Mouse (Mus musculus): ENCODE measurements at regions not wholly inside any gene's neighbourhood (a gene's known extent, or its start where the extent isn't known, plus 50 kb on each side); places are given as distances from the start of the nearest gene placed in this dataset.

DNA sequence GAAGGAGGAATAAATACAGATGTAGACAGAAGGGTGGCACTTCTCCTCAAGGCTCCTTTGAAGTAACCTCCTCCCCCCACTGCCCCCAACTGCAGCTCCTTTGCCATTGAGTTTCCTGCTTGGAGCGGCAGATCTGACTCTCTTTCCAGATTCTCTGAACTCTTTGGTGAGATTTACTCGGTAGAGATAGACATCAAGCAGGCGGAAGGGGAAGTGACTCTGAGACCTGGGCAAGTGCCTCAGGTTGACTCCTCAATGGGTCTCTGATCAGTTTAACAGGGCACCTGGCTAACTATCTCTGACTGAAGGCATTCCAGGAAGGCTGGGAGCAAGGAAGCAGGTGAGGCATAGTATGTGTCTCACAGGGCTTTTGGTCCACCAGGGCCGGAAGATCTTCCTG, 73.6 kb upstream of the Pmepa1 start:
- Histone ChIP-seq H3K79me2 (replicated peaks; ENCODE audit: control insufficient read depth, insufficient read depth, low read length) (no peaks in the 10 kb centered on the region), H3K9ac (ENCODE audit: low read depth, low read length) (no peak overlapping the region), H3K4me3 (no peak overlapping the region), H3K4me1 (ENCODE audit: control insufficient read depth, insufficient read depth, low read length) (peaks cover 18% of the 10 kb centered on the region), H3K36me3 (ENCODE audit: control insufficient read depth, insufficient read depth, low read length) (no peaks in the 10 kb centered on the region), H3K27ac (no peak overlapping the region), H3K27me3 (ENCODE audit: control insufficient read depth, insufficient read depth, low read length) (no peaks in the 10 kb centered on the region)
- WGBS: 88% methylated on average over 4 of the region's 4 CpGs
- intact Hi-C loops (cut with DNase I): loop anchor here (5.0 kb wide), 1 partner anchor 82 kb away; no protein-coding TSS in a partner anchor
- no peak for TF ChIP-seq POLR2A (IDR thresholded peaks at IDR 0.05; ENCODE audit: insufficient read depth, low read depth, low read length)
- no peak for TF ChIP-seq CTCF (IDR thresholded peaks at IDR 0.05)
- TF ChIP-seq EP300 (IDR thresholded peaks at IDR 0.05; ENCODE audit: insufficient read depth, low read depth, low read length): no peak
- no peak for DNase-seq

DNA sequence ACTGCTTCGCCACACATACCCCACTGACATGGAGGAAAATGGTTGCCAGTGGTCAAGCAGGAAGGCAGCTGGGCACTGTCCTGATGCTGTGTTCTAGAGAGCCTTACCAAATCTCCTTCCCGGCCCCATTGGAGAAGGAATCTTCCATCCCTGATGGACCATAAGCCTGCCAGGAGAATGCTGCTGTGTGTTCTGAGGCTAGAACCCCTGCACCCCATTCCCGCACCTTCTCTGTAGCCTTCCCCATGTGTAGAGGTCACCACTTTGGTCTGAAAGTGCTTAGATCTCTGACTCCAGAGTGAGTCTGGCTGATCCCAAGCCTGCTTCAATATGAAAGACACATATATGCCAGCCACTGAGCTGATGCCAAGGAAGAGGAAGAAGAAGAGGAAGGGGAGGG, 74.1 kb upstream of the Pmepa1 start:
- H3K36me3 ChIP-seq (ENCODE audit: control insufficient read depth, insufficient read depth, low read length): no peaks in the 10 kb centered on the region
- TF ChIP-seq CTCF (IDR thresholded peaks at IDR 0.05) (no peak), EP300 (IDR thresholded peaks at IDR 0.05; ENCODE audit: insufficient read depth, low read depth, low read length) (no peak), POLR2A (IDR thresholded peaks at IDR 0.05; ENCODE audit: insufficient read depth, low read depth, low read length) (no peak)
- H3K4me1 ChIP-seq (ENCODE audit: control insufficient read depth, insufficient read depth, low read length): peaks cover 18% of the 10 kb centered on the region
- 96% methylated on average over 3 of the region's 3 CpGs for WGBS
- intact Hi-C loops (cut with DNase I): loop anchor here (5.0 kb wide), 1 partner anchor 82 kb away; no protein-coding TSS in a partner anchor
- DNase-seq: no peak
- H3K27me3 ChIP-seq (ENCODE audit: control insufficient read depth, insufficient read depth, low read length): no peaks in the 10 kb centered on the region
- H3K9ac ChIP-seq (ENCODE audit: low read depth, low read length): no peak overlapping the region
- H3K4me3 ChIP-seq: no peak overlapping the region
- no peak overlapping the region for H3K27ac ChIP-seq
- no peaks in the 10 kb centered on the region for H3K79me2 ChIP-seq (replicated peaks; ENCODE audit: control insufficient read depth, insufficient read depth, low read length)

DNA sequence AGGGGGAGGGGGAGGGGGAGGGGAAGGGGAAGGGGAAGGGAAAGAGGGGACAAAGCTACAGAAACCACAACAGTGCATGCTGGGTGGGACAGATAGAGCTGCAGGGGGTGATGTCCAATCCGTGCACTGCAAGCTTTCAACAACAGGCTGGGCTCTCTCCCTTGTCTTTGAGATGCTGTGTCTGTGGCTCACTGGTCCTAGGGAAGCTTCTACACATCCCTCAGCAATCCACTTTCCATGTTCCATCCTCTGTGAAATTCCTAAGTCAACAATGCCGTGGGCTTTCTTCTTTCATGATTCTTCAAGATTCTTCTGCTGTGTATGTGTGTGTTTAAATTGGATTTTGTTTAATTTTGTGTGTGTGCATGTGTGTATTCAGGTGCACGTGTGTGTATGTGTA, 74.5 kb upstream of the Pmepa1 start:
- no peaks in the 10 kb centered on the region for H3K36me3 ChIP-seq (ENCODE audit: control insufficient read depth, insufficient read depth, low read length)
- no peak for TF ChIP-seq POLR2A (IDR thresholded peaks at IDR 0.05; ENCODE audit: insufficient read depth, low read depth, low read length)
- no peak for TF ChIP-seq CTCF (IDR thresholded peaks at IDR 0.05)
- no peak for TF ChIP-seq EP300 (IDR thresholded peaks at IDR 0.05; ENCODE audit: insufficient read depth, low read depth, low read length)
- intact Hi-C loops (cut with DNase I): loop anchor here (5.0 kb wide), 1 partner anchor 81 kb away; no protein-coding TSS in a partner anchor
- H3K27me3 ChIP-seq (ENCODE audit: control insufficient read depth, insufficient read depth, low read length): no peaks in the 10 kb centered on the region
- no peak for DNase-seq
- H3K79me2 ChIP-seq (replicated peaks; ENCODE audit: control insufficient read depth, insufficient read depth, low read length): no peaks in the 10 kb centered on the region
- WGBS: 70% methylated on average over 3 of the region's 3 CpGs
- H3K4me3 ChIP-seq: no peak overlapping the region
- peaks cover 18% of the 10 kb centered on the region for H3K4me1 ChIP-seq (ENCODE audit: control insufficient read depth, insufficient read depth, low read length)
- H3K27ac ChIP-seq: no peak overlapping the region
- H3K9ac ChIP-seq (ENCODE audit: low read depth, low read length): no peak overlapping the region

DNA sequence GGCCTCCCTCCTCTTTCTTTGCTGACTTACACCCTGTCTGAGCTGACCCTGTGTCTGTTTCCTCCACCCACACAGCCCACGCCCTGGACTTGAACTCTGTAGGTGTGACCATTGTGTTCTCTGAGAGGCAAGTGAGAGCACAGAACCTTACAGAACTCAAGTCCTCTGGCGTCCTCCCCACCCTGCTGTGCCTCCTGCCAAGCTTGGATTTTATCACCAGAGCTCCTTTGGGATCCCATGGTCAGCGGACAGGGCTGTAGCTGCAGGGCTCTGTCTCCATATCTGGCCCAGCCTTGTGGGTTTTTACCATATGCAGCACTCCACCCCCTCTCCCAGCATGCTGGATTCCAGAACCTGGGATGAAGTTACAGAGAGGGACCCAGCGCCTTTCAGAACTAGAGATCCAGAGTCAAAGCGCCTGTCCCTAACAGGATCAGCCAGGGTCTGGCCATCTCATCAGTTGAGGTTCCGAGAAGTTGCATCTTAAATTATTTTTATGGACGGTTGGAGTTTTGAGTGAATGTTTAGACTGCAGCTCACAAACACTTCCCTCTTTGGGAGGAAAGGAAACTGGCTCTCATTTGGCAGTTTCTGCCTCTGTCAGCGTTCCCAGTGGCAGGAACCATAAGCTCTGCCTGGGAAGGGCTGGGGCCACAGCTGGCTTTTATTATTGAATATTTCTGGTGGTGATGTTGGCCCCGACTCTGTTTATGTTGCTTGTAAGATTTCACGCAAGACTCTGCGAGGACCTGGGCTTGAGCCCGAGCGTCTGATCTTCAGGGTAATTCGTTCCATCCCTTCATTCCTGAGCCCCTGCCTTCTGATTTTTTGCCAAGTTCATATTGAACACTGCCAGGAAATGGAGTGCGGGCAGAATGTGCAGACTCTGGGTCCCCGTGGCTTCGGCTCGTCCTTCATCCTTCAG, 75.8 kb upstream of the Pmepa1 start:
- TF ChIP-seq CTCF (IDR thresholded peaks at IDR 0.05) (no peak), EP300 (IDR thresholded peaks at IDR 0.05; ENCODE audit: insufficient read depth, low read depth, low read length) (peak; percentile 56), POLR2A (IDR thresholded peaks at IDR 0.05; ENCODE audit: insufficient read depth, low read depth, low read length) (no peak)
- peak overlapping the region; percentile 3; the same call in 1 of the 2 replicates for H3K9ac ChIP-seq (ENCODE audit: low read depth, low read length)
- H3K4me1 ChIP-seq (ENCODE audit: control insufficient read depth, insufficient read depth, low read length): peaks cover 18% of the 10 kb centered on the region
- intact Hi-C loops (cut with DNase I): loop anchor here (2.0 to 5.0 kb wide), 2 partner anchors 17 to 80 kb away; no protein-coding TSS in a partner anchor
- no peaks in the 10 kb centered on the region for H3K27me3 ChIP-seq (ENCODE audit: control insufficient read depth, insufficient read depth, low read length)
- peak; percentile 78 to 86 for DNase-seq
- 16% methylated on average over 18 of the region's 18 CpGs for WGBS
- no peaks in the 10 kb centered on the region for H3K36me3 ChIP-seq (ENCODE audit: control insufficient read depth, insufficient read depth, low read length)
- peak overlapping the region; percentile 54 for H3K27ac ChIP-seq
- no peak overlapping the region for H3K4me3 ChIP-seq
- no peaks in the 10 kb centered on the region for H3K79me2 ChIP-seq (replicated peaks; ENCODE audit: control insufficient read depth, insufficient read depth, low read length)

DNA sequence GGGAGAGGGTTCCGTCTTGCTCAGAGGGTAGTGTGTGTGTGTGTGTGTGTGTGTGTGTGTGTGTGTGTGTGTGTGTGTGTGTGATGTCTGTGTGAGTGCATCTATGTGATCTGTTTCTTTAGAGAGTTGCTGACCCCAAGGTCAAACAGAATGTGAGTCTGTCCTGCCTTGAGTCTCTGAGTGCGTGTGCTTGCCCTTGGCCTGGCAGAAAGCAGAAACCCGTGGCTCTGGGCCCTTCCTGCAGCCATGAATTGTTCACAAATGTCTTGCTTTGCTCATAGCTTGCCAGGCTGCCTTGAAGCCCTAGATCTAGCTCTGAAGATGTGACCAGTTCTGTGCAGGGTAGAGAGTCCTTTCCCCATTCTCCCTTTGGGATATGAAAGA, 76.4 kb upstream of the Pmepa1 start:
- Histone ChIP-seq H3K27me3 (ENCODE audit: control insufficient read depth, insufficient read depth, low read length) (no peaks in the 10 kb centered on the region), H3K9ac (ENCODE audit: low read depth, low read length) (no peak overlapping the region; the same call in 1 of the 2 replicates), H3K36me3 (ENCODE audit: control insufficient read depth, insufficient read depth, low read length) (no peaks in the 10 kb centered on the region), H3K79me2 (replicated peaks; ENCODE audit: control insufficient read depth, insufficient read depth, low read length) (no peaks in the 10 kb centered on the region), H3K4me1 (ENCODE audit: control insufficient read depth, insufficient read depth, low read length) (peaks cover 18% of the 10 kb centered on the region), H3K4me3 (no peak overlapping the region), H3K27ac (peak overlapping the region; percentile 48)
- intact Hi-C loops (cut with DNase I): loop anchor here (2.0 to 5.0 kb wide), 2 partner anchors 18 to 80 kb away; no protein-coding TSS in a partner anchor
- TF ChIP-seq CTCF (IDR thresholded peaks at IDR 0.05) (no peak), EP300 (IDR thresholded peaks at IDR 0.05; ENCODE audit: insufficient read depth, low read depth, low read length) (no peak), POLR2A (IDR thresholded peaks at IDR 0.05; ENCODE audit: insufficient read depth, low read depth, low read length) (no peak)
- peak in 1 of 2 experiments; percentile 40 for DNase-seq
- WGBS: 31% methylated on average over 3 of the region's 3 CpGs
